Mouse (Mus musculus): ENCODE data around the gene Rhod. TPM values are rescaled to one million over a fixed set of nuclear protein-coding genes. Genes with fewer than 3 reads are reported as not detected.

Gene Rhod
- 7.8 and 8.1 TPM in 2 replicates for polyA plus RNA-seq (2016; fragmentation: Nextera tagmentation; extraction: Ambion mirVana)

GRCm38 (mm10) chr19:4439161-4439801 is at the start of gene Rhod:
Gene Rhod (minus strand): TSS chr19:4439432.
- Histone ChIP-seq H3K4me2 (peak within 1 kb of the TSS; percentile 55), H3K4me3 (peak within 1 kb of the TSS; percentile 56), H3K4me1 (peaks cover 30% of the 10 kb centered on the region), H3K27ac (no peak within 1 kb of the TSS), H3K9ac (peak within 1 kb of the TSS; percentile 51), H3K36me3 (no peaks in the 10 kb centered on the region), H3K9me3 (replicated peaks) (no peaks in the 10 kb centered on the region), H3K27me3 (replicated peaks) (peaks cover 65% of the 10 kb centered on the region)
- no peak; the same call in 1 of the 2 replicates for ATAC-seq
- 2% methylated on average over 46 of the region's 51 CpGs for WGBS (ENCODE audit: insufficient replicate concordance)

GRCm38 (mm10) chr19:4487877-4488276 is 48.6 kb upstream of the Rhod start:
- no peaks in the 10 kb centered on the region for H3K9me3 ChIP-seq (replicated peaks)
- ATAC-seq: no peak
- H3K4me3 ChIP-seq: no peak overlapping the region
- no peaks in the 10 kb centered on the region for H3K36me3 ChIP-seq
- H3K27me3 ChIP-seq (replicated peaks): peaks cover 8% of the 10 kb centered on the region; the same call in 1 of the 2 replicates
- no peak overlapping the region for H3K9ac ChIP-seq
- 57% methylated on average over 2 of the region's 2 CpGs for WGBS (ENCODE audit: insufficient replicate concordance)
- H3K4me1 ChIP-seq: no peaks in the 10 kb centered on the region
- no peak overlapping the region for H3K4me2 ChIP-seq
- no peak overlapping the region for H3K27ac ChIP-seq

- H3K36me3 ChIP-seq: no peaks in the 10 kb centered on the region
- no peaks in the 10 kb centered on the region for H3K4me1 ChIP-seq
- no peak for ATAC-seq
- H3K27me3 ChIP-seq (replicated peaks): peaks cover 17% of the 10 kb centered on the region
- H3K27ac ChIP-seq: no peak overlapping the region
- H3K4me2 ChIP-seq: no peak overlapping the region
- H3K4me3 ChIP-seq: no peak overlapping the region
- no peaks in the 10 kb centered on the region for H3K9me3 ChIP-seq (replicated peaks)
- H3K9ac ChIP-seq: no peak overlapping the region
- WGBS (ENCODE audit: insufficient replicate concordance): 53% methylated on average over 5 of the region's 5 CpGs
These were observed 45.8 kb upstream of the Rhod start for GRCm38 (mm10) chr19:4485006-4485405.

- Histone ChIP-seq H3K9me3 (replicated peaks) (no peaks in the 10 kb centered on the region), H3K4me1 (peaks cover 6% of the 10 kb centered on the region), H3K27ac (no peak overlapping the region), H3K36me3 (no peaks in the 10 kb centered on the region), H3K27me3 (replicated peaks) (peaks cover 39% of the 10 kb centered on the region), H3K4me3 (no peak overlapping the region), H3K4me2 (no peak overlapping the region), H3K9ac (no peak overlapping the region)
- WGBS (ENCODE audit: insufficient replicate concordance): 71% methylated on average over 3 of the region's 3 CpGs
- no peak for ATAC-seq
These were observed 43.1 kb upstream of the Rhod start for GRCm38 (mm10) chr19:4482111-4482859.

- Histone ChIP-seq H3K36me3 (no peaks in the 10 kb centered on the region), H3K27me3 (replicated peaks) (peaks cover 48% of the 10 kb centered on the region), H3K4me3 (no peak overlapping the region), H3K9ac (no peak overlapping the region), H3K9me3 (replicated peaks) (no peaks in the 10 kb centered on the region), H3K4me1 (peaks cover 15% of the 10 kb centered on the region), H3K27ac (no peak overlapping the region), H3K4me2 (no peak overlapping the region)
- no peak for ATAC-seq
- WGBS (ENCODE audit: insufficient replicate concordance): 18% methylated on average over 4 of the region's 4 CpGs
These were observed 42.1 kb upstream of the Rhod start for GRCm38 (mm10) chr19:4481326-4481725.

- no peaks in the 10 kb centered on the region for H3K9me3 ChIP-seq (replicated peaks)
- no peak overlapping the region for H3K4me3 ChIP-seq
- no peak overlapping the region for H3K27ac ChIP-seq
- 66% methylated on average over 2 of the region's 2 CpGs for WGBS (ENCODE audit: insufficient replicate concordance)
- no peak overlapping the region for H3K4me2 ChIP-seq
- no peak for ATAC-seq
- no peaks in the 10 kb centered on the region for H3K36me3 ChIP-seq
- H3K27me3 ChIP-seq (replicated peaks): peaks cover 61% of the 10 kb centered on the region
- no peak overlapping the region for H3K9ac ChIP-seq
- H3K4me1 ChIP-seq: peaks cover 16% of the 10 kb centered on the region
These were observed 40.8 kb upstream of the Rhod start for GRCm38 (mm10) chr19:4480041-4480440.

- Histone ChIP-seq H3K4me1 (peaks cover 16% of the 10 kb centered on the region), H3K9me3 (replicated peaks) (no peaks in the 10 kb centered on the region), H3K36me3 (no peaks in the 10 kb centered on the region), H3K27me3 (replicated peaks) (peaks cover 78% of the 10 kb centered on the region), H3K9ac (no peak overlapping the region), H3K4me2 (no peak overlapping the region), H3K4me3 (no peak overlapping the region), H3K27ac (no peak overlapping the region)
- ATAC-seq: no peak
- 28% methylated on average over 1 of the region's 1 CpGs for WGBS (ENCODE audit: insufficient replicate concordance)
These were observed 38.9 kb upstream of the Rhod start for GRCm38 (mm10) chr19:4478190-4478516.

- no peak for ATAC-seq
These were observed 38.3 kb upstream of the Rhod start, which contains the start of gene Syt12 for GRCm38 (mm10) chr19:4477345-4478189. Gene Syt12 (minus strand): TSS chr19:4477447.

GRCm38 (mm10) chr19:4476601-4477257 is 37.5 kb upstream of the Rhod start:
- H3K4me3 ChIP-seq: peak overlapping the region; percentile 46
- peak overlapping the region; percentile 67 for H3K4me2 ChIP-seq
- no peak overlapping the region; the same call in 1 of the 2 replicates for H3K9ac ChIP-seq
- no peak overlapping the region for H3K27ac ChIP-seq
- no peaks in the 10 kb centered on the region for H3K36me3 ChIP-seq
- no peaks in the 10 kb centered on the region for H3K9me3 ChIP-seq (replicated peaks)
- H3K27me3 ChIP-seq (replicated peaks): peaks cover 84% of the 10 kb centered on the region
- no peak for ATAC-seq
- H3K4me1 ChIP-seq: peaks cover 16% of the 10 kb centered on the region
- 2% methylated on average over 65 of the region's 70 CpGs for WGBS (ENCODE audit: insufficient replicate concordance)

More at GRCm38 (mm10) chr19:4477345-4478189, 38.3 kb upstream of the Rhod start, which contains the start of gene Syt12:
- Histone ChIP-seq H3K4me2 (peak within 1 kb of the TSS; percentile 67), H3K9ac (no peak within 1 kb of the TSS; the same call in 1 of the 2 replicates), H3K27me3 (replicated peaks) (peaks cover 79% of the 10 kb centered on the region), H3K9me3 (replicated peaks) (no peaks in the 10 kb centered on the region), H3K27ac (no peak within 1 kb of the TSS), H3K4me3 (peak within 1 kb of the TSS; percentile 46), H3K4me1 (peaks cover 16% of the 10 kb centered on the region), H3K36me3 (no peaks in the 10 kb centered on the region)
- 29% methylated on average over 21 of the region's 21 CpGs for WGBS (ENCODE audit: insufficient replicate concordance)

GRCm38 (mm10) chr19:4475224-4475925 is 36.1 kb upstream of the Rhod start:
- Histone ChIP-seq H3K4me1 (peaks cover 16% of the 10 kb centered on the region), H3K36me3 (no peaks in the 10 kb centered on the region), H3K27me3 (replicated peaks) (peaks cover 91% of the 10 kb centered on the region), H3K9ac (no peak overlapping the region), H3K4me2 (no peak overlapping the region), H3K4me3 (no peak overlapping the region), H3K27ac (no peak overlapping the region), H3K9me3 (replicated peaks) (no peaks in the 10 kb centered on the region)
- ATAC-seq: no peak
- WGBS (ENCODE audit: insufficient replicate concordance): 45% methylated on average over 11 of the region's 11 CpGs

GRCm38 (mm10) chr19:4474739-4475138 is 35.5 kb upstream of the Rhod start:
- Histone ChIP-seq H3K27ac (no peak overlapping the region), H3K4me3 (no peak overlapping the region), H3K4me1 (peaks cover 16% of the 10 kb centered on the region), H3K36me3 (no peaks in the 10 kb centered on the region), H3K4me2 (no peak overlapping the region), H3K27me3 (replicated peaks) (peaks cover 91% of the 10 kb centered on the region), H3K9me3 (replicated peaks) (no peaks in the 10 kb centered on the region), H3K9ac (no peak overlapping the region)
- WGBS (ENCODE audit: insufficient replicate concordance): 22% methylated on average over 3 of the region's 3 CpGs
- no peak for ATAC-seq
